Mouse (Mus musculus): ENCODE data around the gene Rilp. TPM values are rescaled to one million over a fixed set of nuclear protein-coding genes. Genes with fewer than 3 reads are reported as not detected.

Gene Rilp
- polyA plus RNA-seq (2015; fragmentation: Illumina TruSeq; extraction: RNeasy Lipid Tissue Mini Kit (QIAGEN cat#74804); ENCODE audit: insufficient read depth, low read depth, low replicate concordance), result 2.5 TPM

GRCm38 (mm10) chr11:75509741-75510626 is at the start of gene Rilp:
Rilp (plus strand) TSS chr11:75510094.

GRCm38 (mm10) chr11:75460844-75461742 is 48.8 kb upstream of the Rilp start, which contains the start of gene Tlcd2:
Tlcd2 (plus strand) TSS chr11:75461715.

GRCm38 (mm10) chr11:75486601-75487285 is 23.2 kb upstream of the Rilp start, which contains the start of gene Prpf8:
Prpf8 (plus strand) TSS chr11:75486816.

GRCm38 (mm10) chr11:75513336-75513735 is 3.4 kb downstream of the Rilp start, which contains the start of gene Scarf1:
Scarf1 (plus strand) TSS chr11:75513540.

GRCm38 (mm10) chr11:75531469-75532242 is 21.8 kb downstream of the Rilp start, which contains the start of gene Slc43a2:
Slc43a2 (plus strand) TSS chr11:75531694.

Other genes starting within 250 kb of the Rilp start
- 5.0 TPM for gene Rpa1, start 161.8 kb upstream of the Rilp start, polyA plus RNA-seq (2015; fragmentation: Illumina TruSeq; extraction: RNeasy Lipid Tissue Mini Kit (QIAGEN cat#74804); ENCODE audit: insufficient read depth, low read depth, low replicate concordance)
- 1.5 TPM for gene Smyd4, start 161.7 kb upstream of the Rilp start, polyA plus RNA-seq (2015; fragmentation: Illumina TruSeq; extraction: RNeasy Lipid Tissue Mini Kit (QIAGEN cat#74804); ENCODE audit: insufficient read depth, low read depth, low replicate concordance)
- 27.5 TPM for gene Serpinf1, start 87.4 kb upstream of the Rilp start, polyA plus RNA-seq (2015; fragmentation: Illumina TruSeq; extraction: RNeasy Lipid Tissue Mini Kit (QIAGEN cat#74804); ENCODE audit: insufficient read depth, low read depth, low replicate concordance)
- gene Serpinf2, start 70.5 kb upstream of the Rilp start, polyA plus RNA-seq (2015; fragmentation: Illumina TruSeq; extraction: RNeasy Lipid Tissue Mini Kit (QIAGEN cat#74804); ENCODE audit: insufficient read depth, low read depth, low replicate concordance), result 0.37 TPM
- gene Wdr81, start 55.4 kb upstream of the Rilp start, polyA plus RNA-seq (2015; fragmentation: Illumina TruSeq; extraction: RNeasy Lipid Tissue Mini Kit (QIAGEN cat#74804); ENCODE audit: insufficient read depth, low read depth, low replicate concordance), result 5.2 TPM
- 2.0 TPM for gene Tlcd2, start 48.4 kb upstream of the Rilp start, polyA plus RNA-seq (2015; fragmentation: Illumina TruSeq; extraction: RNeasy Lipid Tissue Mini Kit (QIAGEN cat#74804); ENCODE audit: insufficient read depth, low read depth, low replicate concordance)
- 17.1 TPM for gene Prpf8, start 23.3 kb upstream of the Rilp start, polyA plus RNA-seq (2015; fragmentation: Illumina TruSeq; extraction: RNeasy Lipid Tissue Mini Kit (QIAGEN cat#74804); ENCODE audit: insufficient read depth, low read depth, low replicate concordance)
- gene Scarf1, start 3.4 kb downstream of the Rilp start, polyA plus RNA-seq (2015; fragmentation: Illumina TruSeq; extraction: RNeasy Lipid Tissue Mini Kit (QIAGEN cat#74804); ENCODE audit: insufficient read depth, low read depth, low replicate concordance), result 5.9 TPM
- gene Slc43a2, start 21.6 kb downstream of the Rilp start, polyA plus RNA-seq (2015; fragmentation: Illumina TruSeq; extraction: RNeasy Lipid Tissue Mini Kit (QIAGEN cat#74804); ENCODE audit: insufficient read depth, low read depth, low replicate concordance), result 5.1 TPM
- gene Pitpna, start 78.0 kb downstream of the Rilp start, polyA plus RNA-seq (2015; fragmentation: Illumina TruSeq; extraction: RNeasy Lipid Tissue Mini Kit (QIAGEN cat#74804); ENCODE audit: insufficient read depth, low read depth, low replicate concordance), result 16.2 TPM
- 16.0 TPM for gene Inpp5k, start 120.9 kb downstream of the Rilp start, polyA plus RNA-seq (2015; fragmentation: Illumina TruSeq; extraction: RNeasy Lipid Tissue Mini Kit (QIAGEN cat#74804); ENCODE audit: insufficient read depth, low read depth, low replicate concordance)
- 28.2 TPM for gene Myo1c, start 140.4 kb downstream of the Rilp start, polyA plus RNA-seq (2015; fragmentation: Illumina TruSeq; extraction: RNeasy Lipid Tissue Mini Kit (QIAGEN cat#74804); ENCODE audit: insufficient read depth, low read depth, low replicate concordance)
- gene Crk, start 169.2 kb downstream of the Rilp start, polyA plus RNA-seq (2015; fragmentation: Illumina TruSeq; extraction: RNeasy Lipid Tissue Mini Kit (QIAGEN cat#74804); ENCODE audit: insufficient read depth, low read depth, low replicate concordance), result 16.0 TPM
- 53.0 TPM for gene Ywhae, start 222.8 kb downstream of the Rilp start, polyA plus RNA-seq (2015; fragmentation: Illumina TruSeq; extraction: RNeasy Lipid Tissue Mini Kit (QIAGEN cat#74804); ENCODE audit: insufficient read depth, low read depth, low replicate concordance)